Mouse (Mus musculus) right cerebral cortex, adult 18-20 months (tissue): ENCODE measurements around the gene Tnik.

ENCODE experiments used
- DNase-seq: peaks from one replicate; pipeline ENCODE4 v3.0.0; 2022; ENCODE audit warnings: mixed read lengths

Tnik gene

DNA sequence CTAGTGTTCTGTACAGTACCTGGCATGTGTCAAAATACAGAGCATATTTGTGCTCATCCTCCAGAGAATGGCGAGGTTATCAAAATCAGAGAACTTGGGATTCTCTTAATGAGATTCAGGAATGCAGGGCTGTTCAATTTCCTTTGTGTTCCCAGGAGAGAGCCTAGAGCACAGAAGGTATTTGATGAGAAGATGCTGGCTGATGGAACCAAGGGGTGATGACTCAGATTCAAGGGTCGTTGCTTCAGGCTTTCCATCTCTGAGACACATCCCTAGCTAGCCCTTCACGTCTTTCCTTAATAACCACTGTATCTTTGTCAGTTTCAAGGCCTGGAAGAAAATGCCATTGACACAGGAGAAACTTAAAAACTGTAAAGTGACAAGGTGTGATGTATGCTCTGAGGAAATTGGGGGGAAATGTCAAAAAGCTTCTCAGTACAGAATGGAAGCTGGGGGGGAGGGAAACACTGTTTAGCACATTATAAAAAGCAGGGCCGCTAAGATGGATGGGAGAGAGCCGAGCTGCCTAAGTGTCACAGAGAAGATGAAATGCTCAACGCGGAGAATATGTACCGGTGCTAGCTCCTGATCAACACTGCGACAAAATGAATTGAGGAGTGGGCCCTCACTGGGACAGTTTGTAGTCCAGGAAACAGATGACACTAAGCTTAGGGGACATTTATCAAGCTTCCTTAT, 380.4 kb downstream of the Tnik start:
- DNase-seq = no peak

GRCm38 (mm10) chr3:28652574-28652973, 389.6 kb downstream of the Tnik start:
- DNase-seq = no peak

DNA sequence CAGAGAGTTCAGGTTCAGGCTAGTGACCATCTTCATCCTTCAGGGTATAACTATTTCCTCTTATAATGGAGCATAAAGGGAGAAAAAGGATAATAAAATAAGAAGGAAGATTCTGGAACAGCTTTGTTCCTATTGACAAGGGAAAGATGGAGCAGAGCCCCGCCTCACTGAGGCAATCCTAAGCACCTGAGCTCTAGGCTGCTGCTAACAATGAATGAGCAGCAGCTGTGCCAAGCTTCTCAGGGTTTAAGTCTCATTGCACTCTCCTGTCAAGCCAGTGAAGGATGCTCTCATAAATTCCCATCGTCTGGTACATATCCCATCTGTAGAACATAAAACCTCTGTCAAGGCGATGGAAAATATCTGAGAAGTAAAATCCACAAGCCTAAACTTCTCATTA, 390.0 kb downstream of the Tnik start:
- no peak for DNase-seq

- DNase-seq = peak; percentile 77
These were observed 391.7 kb downstream of the Tnik start for GRCm38 (mm10) chr3:28654740-28655139.

DNA sequence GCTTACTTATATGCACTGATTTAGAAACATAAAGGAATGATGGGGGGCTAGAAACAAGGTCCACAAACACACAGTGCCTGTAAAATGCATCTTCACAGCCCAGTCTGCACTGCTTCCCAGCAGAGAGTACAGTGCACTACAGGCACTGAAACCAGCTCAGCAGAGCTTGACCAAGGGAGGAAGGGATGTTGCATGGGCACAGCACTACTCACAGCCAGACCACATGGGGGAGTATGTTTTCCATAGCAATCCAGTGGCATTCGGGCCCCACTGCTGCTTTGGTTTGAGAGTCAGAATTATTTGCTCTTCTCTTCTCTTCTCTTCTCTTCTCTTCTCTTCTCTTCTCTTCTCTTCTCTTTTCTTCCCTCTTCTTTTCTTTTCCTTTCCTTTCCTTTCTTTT, 395.3 kb downstream of the Tnik start:
- DNase-seq = no peak

GRCm38 (mm10) chr3:28680851-28681250, 417.8 kb downstream of the Tnik start:
- DNase-seq = no peak

- no peak for DNase-seq
These were observed 418.9 kb downstream of the Tnik start for GRCm38 (mm10) chr3:28681866-28682265.

DNA sequence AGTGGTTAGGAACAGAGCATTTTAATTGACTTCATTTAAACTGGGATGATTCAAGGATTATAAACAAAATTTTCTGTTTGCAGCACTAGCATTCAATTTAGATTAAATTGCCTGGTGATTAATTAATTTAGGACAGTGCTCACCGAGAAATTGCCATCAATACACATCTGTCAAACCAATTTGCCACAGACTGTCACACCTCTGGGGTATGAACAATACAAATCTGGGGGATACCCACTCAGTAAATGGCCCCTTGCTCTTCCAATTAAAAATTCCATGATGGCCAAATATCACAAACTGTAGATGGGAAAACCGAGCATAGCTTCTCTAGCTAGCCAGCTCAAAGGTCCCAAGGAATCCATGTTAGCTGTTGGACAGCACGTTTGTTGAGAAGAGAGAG, 419.4 kb downstream of the Tnik start:
- DNase-seq = no peak

- DNase-seq = no peak
These were observed 422.5 kb downstream of the Tnik start for GRCm38 (mm10) chr3:28685510-28685909.

- no peak for DNase-seq
These were observed 431.8 kb downstream of the Tnik start for GRCm38 (mm10) chr3:28694811-28695210.

GRCm38 (mm10) chr3:28695608-28696007, 432.6 kb downstream of the Tnik start:
- no peak for DNase-seq

- DNase-seq = no peak
These were observed 433.1 kb downstream of the Tnik start for GRCm38 (mm10) chr3:28696162-28696561.

- no peak for DNase-seq
These were observed 434.8 kb downstream of the Tnik start, which contains the start of gene Slc2a2 for GRCm38 (mm10) chr3:28697797-28698196. TSS of gene Slc2a2 (plus strand) at chr3:28697903.

DNA sequence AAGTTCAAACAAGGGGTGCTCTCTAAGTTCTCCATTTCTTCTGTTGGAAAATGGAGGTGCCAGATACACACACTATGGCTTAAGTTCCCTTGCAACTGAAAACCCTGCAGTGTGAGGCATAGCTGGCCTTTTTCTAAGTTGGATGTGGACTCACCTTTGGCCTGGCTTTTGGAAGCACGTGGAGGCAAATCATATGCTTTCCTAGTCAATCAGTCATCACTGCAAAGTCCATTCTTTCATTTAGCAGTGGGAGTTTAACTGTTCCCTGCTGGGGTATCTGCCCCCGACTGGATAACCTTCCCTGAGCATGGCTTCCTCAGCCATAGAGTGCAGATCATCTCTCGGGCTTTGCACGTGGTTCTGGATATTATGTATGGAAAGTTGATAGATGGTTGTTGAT, 436.6 kb downstream of the Tnik start:
- DNase-seq = no peak

- no peak for DNase-seq
These were observed 442.6 kb downstream of the Tnik start for GRCm38 (mm10) chr3:28705522-28706137.

- no peak for DNase-seq
These were observed 443.7 kb downstream of the Tnik start for GRCm38 (mm10) chr3:28706736-28707135.

DNA sequence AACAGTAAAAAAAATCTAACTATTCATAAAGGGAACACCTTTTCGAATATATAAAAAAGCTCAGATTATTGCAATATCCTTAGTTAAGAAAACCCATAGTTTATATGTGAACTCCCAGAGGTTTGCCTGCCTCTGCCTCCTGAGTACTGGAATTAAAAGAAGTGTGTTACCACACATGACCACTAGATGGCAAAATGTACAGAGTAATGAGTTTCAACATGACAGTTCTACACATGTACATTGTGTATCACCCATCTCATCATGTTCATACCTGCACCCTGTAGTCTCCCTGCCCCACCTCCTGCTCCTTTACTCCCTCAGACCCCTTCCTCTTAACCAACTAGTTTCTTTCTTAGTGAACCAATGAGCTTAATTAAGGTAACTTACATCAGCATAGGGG, 446.7 kb downstream of the Tnik start:
- no peak for DNase-seq

- no peak for DNase-seq
These were observed 451.1 kb downstream of the Tnik start for GRCm38 (mm10) chr3:28713913-28714698.

DNA sequence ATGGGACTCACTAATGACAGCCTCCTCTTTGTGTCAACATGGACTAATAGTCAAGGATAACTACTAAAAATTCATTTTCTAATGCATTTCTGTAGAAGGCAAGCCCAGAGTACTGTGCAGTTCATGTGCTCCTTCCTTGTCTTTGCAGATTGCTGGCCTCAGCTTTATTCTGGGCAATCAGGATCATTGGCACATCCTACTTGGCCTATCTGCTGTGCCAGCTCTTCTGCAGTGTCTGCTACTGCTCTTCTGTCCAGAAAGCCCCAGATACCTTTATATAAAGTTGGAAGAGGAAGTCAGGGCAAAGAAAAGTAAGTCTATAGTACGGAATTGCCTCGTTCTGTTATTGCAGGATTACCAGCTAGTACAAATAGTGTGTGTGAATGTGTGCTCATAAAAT, 455.5 kb downstream of the Tnik start:
- DNase-seq = no peak

DNA sequence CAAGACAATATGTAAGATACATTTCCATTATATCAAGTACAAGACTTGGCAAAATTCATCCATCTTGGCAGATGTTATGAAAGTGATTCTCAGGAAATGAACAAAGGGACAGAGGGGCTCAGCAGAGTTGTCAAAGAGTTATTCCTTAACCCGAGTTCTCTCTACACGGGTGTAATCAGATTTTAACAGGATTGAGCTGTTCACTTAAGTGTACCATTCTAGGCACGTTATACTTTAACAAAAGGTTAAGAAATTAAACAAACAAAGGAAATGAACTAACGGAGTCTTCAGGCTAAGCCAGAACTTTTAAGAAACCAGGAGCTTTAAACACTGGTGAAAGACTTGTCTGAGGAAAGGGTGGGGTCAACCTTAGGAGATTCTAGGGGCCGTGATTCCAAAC, 458.2 kb downstream of the Tnik start:
- no peak for DNase-seq

GRCm38 (mm10) chr3:28721838-28722237, 458.8 kb downstream of the Tnik start:
- DNase-seq = no peak

- no peak for DNase-seq
These were observed 459.5 kb downstream of the Tnik start for GRCm38 (mm10) chr3:28722531-28722930.

GRCm38 (mm10) chr3:28723534-28723933, 460.5 kb downstream of the Tnik start:
- DNase-seq = no peak

DNA sequence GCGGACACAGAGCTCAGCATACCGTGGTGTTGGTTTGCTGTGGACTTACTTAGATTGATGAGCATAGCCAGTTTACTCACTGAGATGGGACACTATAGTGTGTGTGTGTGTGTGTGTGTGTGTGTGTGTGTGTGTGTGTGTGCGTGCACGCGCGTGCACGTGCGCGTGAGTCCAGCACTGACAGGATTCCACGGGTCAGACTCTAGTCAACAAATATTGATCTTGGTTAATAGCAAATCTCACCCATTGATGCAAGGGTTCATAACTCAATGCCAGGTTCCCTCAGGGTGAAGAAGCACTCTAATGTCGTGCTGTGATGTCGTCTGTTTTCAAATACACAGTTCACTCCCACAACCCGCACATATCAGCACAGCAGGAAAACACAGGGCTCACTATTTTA, 462.2 kb downstream of the Tnik start:
- no peak for DNase-seq
